Mouse (Mus musculus): ENCODE measurements around the gene Poglut1.

DNA sequence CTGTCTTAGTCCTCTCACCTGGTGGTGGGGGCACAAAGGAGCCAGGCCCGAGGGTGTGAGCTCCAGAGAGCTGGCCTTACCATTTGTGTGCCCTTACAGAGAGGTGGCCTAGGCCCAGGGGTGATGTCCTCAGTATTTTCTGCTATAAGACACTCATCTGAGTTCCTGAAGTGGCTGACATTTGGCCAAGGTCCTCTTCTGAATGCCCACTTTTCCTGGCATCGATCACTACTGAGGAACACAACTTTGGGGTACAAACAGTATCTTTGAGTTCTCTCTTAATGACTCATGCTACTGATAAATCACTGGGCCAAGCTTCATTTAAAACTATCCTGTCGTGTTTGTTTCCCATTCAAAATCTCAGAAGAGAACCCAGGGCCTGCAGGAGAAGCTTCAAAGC, 57.5 kb downstream of the Poglut1 start:
- TF ChIP-seq CTCF (IDR thresholded peaks at IDR 0.05; ENCODE audit: insufficient read depth, low read depth, low read length): no peak
- TF ChIP-seq POLR2A (IDR thresholded peaks at IDR 0.05; ENCODE audit: insufficient read depth, low read depth, low read length): no peak
